8 mouse cellular contexts compared by ENCODE assay signal in the genomic region with DNA sequence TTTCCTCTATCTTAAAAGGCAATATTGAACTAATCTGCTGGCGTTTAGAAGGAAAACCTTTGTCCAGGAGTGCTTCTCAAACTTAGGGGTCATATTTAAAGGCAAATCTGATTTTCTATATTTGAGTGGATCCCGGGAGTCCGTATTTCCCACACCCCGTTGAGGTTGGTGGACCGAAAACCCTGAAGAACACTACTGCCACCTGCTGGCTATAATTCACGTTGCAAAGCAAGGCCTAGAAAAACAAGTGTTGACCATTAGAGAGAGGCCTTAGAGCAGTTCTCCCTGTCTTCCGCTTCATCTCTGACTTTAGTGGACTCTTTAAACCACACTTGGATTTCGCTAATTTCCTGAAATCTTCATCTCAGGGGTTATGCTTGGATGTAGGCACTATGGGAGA.
DNase-seq lines count a peak whose midpoint lies in the region; ATAC-seq and TF ChIP-seq lines count a peak whose summit lies in the region.

No protein-coding gene starts in this region.

- intact Hi-C loops in left cerebral cortex, postnatal 10 days (cut with DNase I) = loop anchor here (5.0 to 10.0 kb wide), 2 partner anchors 99 to 402 kb away; a partner anchor contains a TSS

- peak; percentile 76 for ATAC-seq in hindbrain, postnatal 0 days

- TF ChIP-seq CTCF in hindbrain, postnatal 0 days (IDR thresholded peaks at IDR 0.05; ENCODE audit: low read depth) = peak; percentile 91

- DNase-seq in B cell, adult 2 months = peak; percentile 68 to 69
- peak; percentile 89 for DNase-seq in adipocyte (ENCODE audit: low spot score)
- DNase-seq in cerebellum, postnatal 4 days (ENCODE audit: low spot score in 2 of 2) = peak; percentile 82 to 87
- peak; percentile 74 to 87 for DNase-seq in frontal cortex, postnatal 36 days (ENCODE audit: low spot score in 2 of 2)
- DNase-seq in hindbrain, postnatal 0 days (ENCODE audit: low spot score) = peak; percentile 94
- DNase-seq in left cerebral cortex, postnatal 10 days (ENCODE audit: extremely low spot score in 1 of 2, low spot score in 2 of 2) = peak; percentile 74 to 84
- peak; percentile 76 for DNase-seq in neural tube, embryonic 10.5 days (ENCODE audit: extremely low spot score, low spot score)
- peak; percentile 79 for DNase-seq in testis, postnatal 14 days (ENCODE audit: low spot score)

- H3K27ac ChIP-seq in hindbrain, postnatal 0 days = no peak overlapping the region; the same call in 1 of the 2 replicates

- H3K4me1 ChIP-seq in hindbrain, postnatal 0 days (ENCODE audit: insufficient read depth, low read length) = no peaks in the 10 kb centered on the region

- whole genome bisulfite sequencing in hindbrain, postnatal 0 days = 30% methylated on average over 8 of the region's 8 CpGs

- H3K4me2 ChIP-seq in hindbrain, postnatal 0 days (ENCODE audit: low read depth, low read length) = peak overlapping the region; percentile 27; the same call in 1 of the 2 replicates

- no peak overlapping the region for H3K9ac ChIP-seq in hindbrain, postnatal 0 days (replicated peaks; ENCODE audit: low read length)

- H3K36me3 ChIP-seq in hindbrain, postnatal 0 days (ENCODE audit: insufficient read depth, low read length) = no peaks in the 10 kb centered on the region

- H3K27me3 ChIP-seq in hindbrain, postnatal 0 days (ENCODE audit: insufficient read depth, low read length) = no peaks in the 10 kb centered on the region

- no peaks in the 10 kb centered on the region for H3K9me3 ChIP-seq in hindbrain, postnatal 0 days (ENCODE audit: low read length)

- no peak overlapping the region for H3K4me3 ChIP-seq in hindbrain, postnatal 0 days (ENCODE audit: low read length)
